Mouse (Mus musculus): ENCODE measurements around the gene AC131692.1. TPM values are rescaled to one million over a fixed set of nuclear protein-coding genes. Genes with fewer than 3 reads are reported as not detected.
"Not testable (repeated sequence)": the region's sequence is repeated elsewhere in the genome, so short reads cannot be mapped to it uniquely, and the experiment has no call there.

Gene AC131692.1
- polyA plus RNA-seq, 1 experiment from 2014 or later, result 0.48 TPM

DNA sequence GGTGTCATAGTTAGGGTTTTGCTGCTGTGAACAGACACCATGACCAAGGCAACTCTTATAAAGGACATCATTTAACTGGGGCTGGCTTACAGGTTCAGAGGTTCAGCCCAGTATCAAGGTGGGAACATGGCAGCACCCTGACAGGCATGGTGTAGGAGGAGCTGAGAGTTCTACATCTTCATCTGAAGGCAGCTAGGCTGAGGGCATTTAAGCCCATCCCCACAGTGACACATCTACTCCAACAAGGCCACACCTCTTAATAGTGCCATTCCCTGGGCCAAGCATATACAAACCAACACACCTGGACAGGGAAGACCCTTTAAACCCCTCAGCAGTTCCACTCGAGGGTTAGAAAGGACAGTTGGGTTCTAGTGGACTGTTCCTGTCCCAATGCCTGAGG, 39.0 kb downstream of the AC131692.1 start:
- Histone ChIP-seq H3K4me1 (ENCODE audit: control insufficient read depth, low read depth, low read length) (peaks cover 60% of the 10 kb centered on the region), H3K4me3 (ENCODE audit: low read depth, low read length) (peak overlapping the region; percentile 48), H3K27ac (ENCODE audit: low read length) (peak overlapping the region; percentile 97), H3K9ac (ENCODE audit: low read depth, low read length) (peak overlapping the region; percentile 59), H3K4me2 (ENCODE audit: low read depth, low read length) (peak overlapping the region; percentile 66)
- WGBS (ENCODE audit: insufficient replicate concordance), result 33% methylated on average over 1 of the region's 1 CpGs
- H3K27me3 ChIP-seq (ENCODE audit: control insufficient read depth, insufficient read depth, low read depth, low read length); H3K9me3 ChIP-seq (replicated peaks; ENCODE audit: control insufficient read depth, low read length); H3K36me3 ChIP-seq (ENCODE audit: control insufficient read depth, insufficient read depth): not testable (repeated sequence)
- ATAC-seq (ENCODE audit: low read depth), result peak; percentile 54

DNA sequence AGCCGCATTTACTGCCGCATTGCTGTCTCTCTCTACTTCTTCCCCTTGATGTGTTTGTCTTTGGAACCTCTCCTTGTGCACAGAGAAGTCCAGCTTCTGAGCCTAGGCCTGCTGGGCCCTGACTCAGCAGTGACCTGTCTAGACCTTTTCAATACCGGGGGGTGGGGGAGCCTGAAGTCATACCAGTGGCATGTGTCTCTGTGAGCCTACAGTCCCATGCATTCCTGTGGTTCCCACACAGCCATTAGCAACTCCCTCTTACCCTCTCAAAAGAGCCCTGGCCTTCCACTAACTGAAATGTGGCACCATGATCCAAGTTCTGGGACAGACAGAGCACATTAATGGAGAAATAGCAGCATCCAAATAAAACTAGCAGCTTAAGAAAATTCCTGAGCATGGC, 42.2 kb downstream of the AC131692.1 start:
- no peaks in the 10 kb centered on the region for H3K27me3 ChIP-seq (ENCODE audit: control insufficient read depth, insufficient read depth, low read depth, low read length)
- H3K36me3 ChIP-seq (ENCODE audit: control insufficient read depth, insufficient read depth), result peaks cover 5% of the 10 kb centered on the region; the same call in 1 of the 2 replicates
- no peaks in the 10 kb centered on the region for H3K9me3 ChIP-seq (replicated peaks; ENCODE audit: control insufficient read depth, low read length)
- H3K4me2 ChIP-seq (ENCODE audit: low read depth, low read length), result no peak overlapping the region
- H3K9ac ChIP-seq (ENCODE audit: low read depth, low read length), result no peak overlapping the region
- ATAC-seq (ENCODE audit: low read depth), result no peak
- peak overlapping the region; percentile 27; the same call in 1 of the 2 replicates for H3K27ac ChIP-seq (ENCODE audit: low read length)
- H3K4me3 ChIP-seq (ENCODE audit: low read depth, low read length), result no peak overlapping the region
- WGBS (ENCODE audit: insufficient replicate concordance), result 80% methylated on average over 3 of the region's 3 CpGs
- peaks cover 39% of the 10 kb centered on the region for H3K4me1 ChIP-seq (ENCODE audit: control insufficient read depth, low read depth, low read length)

DNA sequence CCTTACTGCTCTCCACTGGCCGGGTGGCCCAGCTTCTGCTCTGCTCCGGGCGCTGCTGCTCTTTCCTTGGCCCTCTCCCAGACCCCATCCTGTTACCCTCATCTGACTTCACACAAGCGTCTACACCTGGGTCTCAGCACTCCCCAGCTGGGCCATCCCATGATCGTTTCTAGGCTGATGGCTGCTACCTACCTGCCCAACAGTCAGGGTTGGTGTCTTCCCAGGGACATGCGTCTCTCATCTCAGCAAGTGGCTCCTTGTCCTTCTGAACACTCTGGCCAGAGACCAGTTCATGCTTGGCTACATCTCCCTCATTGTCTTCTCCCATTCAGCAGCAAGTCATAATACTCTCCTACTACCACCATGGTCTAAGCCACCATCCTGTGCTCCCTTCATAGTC, 45.5 kb downstream of the AC131692.1 start:
- Histone ChIP-seq H3K27ac (ENCODE audit: low read length) (peak overlapping the region; percentile 26), H3K4me1 (ENCODE audit: control insufficient read depth, low read depth, low read length) (peaks cover 13% of the 10 kb centered on the region), H3K4me2 (ENCODE audit: low read depth, low read length) (peak overlapping the region; percentile 98), H3K4me3 (ENCODE audit: low read depth, low read length) (peak overlapping the region; percentile 75; the same call in 1 of the 2 replicates), H3K9ac (ENCODE audit: low read depth, low read length) (peak overlapping the region; percentile 81; the same call in 1 of the 2 replicates), H3K27me3 (ENCODE audit: control insufficient read depth, insufficient read depth, low read depth, low read length) (no peaks in the 10 kb centered on the region), H3K9me3 (replicated peaks; ENCODE audit: control insufficient read depth, low read length) (no peaks in the 10 kb centered on the region), H3K36me3 (ENCODE audit: control insufficient read depth, insufficient read depth) (peaks cover 3% of the 10 kb centered on the region; the same call in 1 of the 2 replicates)
- WGBS (ENCODE audit: insufficient replicate concordance), result 87% methylated on average over 6 of the region's 6 CpGs
- no peak for ATAC-seq (ENCODE audit: low read depth)

- 4% methylated on average over 16 of the region's 16 CpGs for WGBS (ENCODE audit: insufficient replicate concordance)
- Histone ChIP-seq H3K9me3 (replicated peaks; ENCODE audit: control insufficient read depth, low read length) (no peaks in the 10 kb centered on the region), H3K4me3 (ENCODE audit: low read depth, low read length) (peak overlapping the region; percentile 75), H3K4me1 (ENCODE audit: control insufficient read depth, low read depth, low read length) (peaks cover 13% of the 10 kb centered on the region), H3K27me3 (ENCODE audit: control insufficient read depth, insufficient read depth, low read depth, low read length) (no peaks in the 10 kb centered on the region), H3K9ac (ENCODE audit: low read depth, low read length) (peak overlapping the region; percentile 81), H3K4me2 (ENCODE audit: low read depth, low read length) (peak overlapping the region; percentile 98), H3K27ac (ENCODE audit: low read length) (peak overlapping the region; percentile 99), H3K36me3 (ENCODE audit: control insufficient read depth, insufficient read depth) (peaks cover 3% of the 10 kb centered on the region; the same call in 1 of the 2 replicates)
- no peak for ATAC-seq (ENCODE audit: low read depth)
These were observed 46.1 kb downstream of the AC131692.1 start for GRCm38 (mm10) chr19:6140374-6140677.

DNA sequence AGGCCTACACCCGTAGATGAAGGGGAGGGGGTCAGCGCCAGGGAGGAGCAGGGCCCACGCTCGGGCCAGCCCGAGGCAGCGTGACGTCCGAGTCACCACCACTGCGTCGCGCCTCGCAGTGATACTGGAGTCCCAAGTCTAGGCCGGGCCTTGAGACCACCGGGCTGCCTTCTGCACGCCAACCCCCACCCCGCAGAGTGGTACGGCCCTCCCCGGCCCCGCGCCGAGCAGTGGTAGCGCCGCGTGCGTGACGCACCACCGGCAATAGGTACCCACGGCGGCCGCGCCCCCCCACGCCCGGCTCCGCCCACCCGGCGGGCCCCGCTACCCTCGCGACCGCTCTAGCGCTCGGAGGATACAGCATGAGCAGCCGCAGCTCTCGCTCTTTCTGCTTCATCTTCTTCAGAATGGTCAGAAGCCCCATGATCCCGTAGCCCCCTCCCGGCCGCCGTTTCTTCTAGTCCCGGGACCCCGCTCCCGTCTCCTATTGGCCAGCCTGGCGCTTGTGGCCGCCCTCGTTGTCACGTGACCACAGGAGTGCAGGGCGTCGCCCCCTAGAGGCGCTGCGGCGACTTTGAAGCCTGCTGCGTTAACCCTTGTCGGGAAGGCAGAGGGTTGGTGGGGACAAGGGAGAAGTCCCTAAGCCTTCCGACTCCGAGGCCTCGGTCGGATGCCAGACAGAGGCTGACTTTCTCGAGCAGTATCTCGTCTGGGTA, 46.6 kb downstream of the AC131692.1 start, which contains the start of gene Batf2:
Batf2 (plus strand) TSS at position 306 of the 716 bp plus-strand sequence.
- peak; percentile 91 for ATAC-seq (ENCODE audit: low read depth)
- Histone ChIP-seq H3K4me2 (ENCODE audit: low read depth, low read length) (peak within 1 kb of the TSS; percentile 98), H3K9ac (ENCODE audit: low read depth, low read length) (peak within 1 kb of the TSS; percentile 81), H3K9me3 (replicated peaks; ENCODE audit: control insufficient read depth, low read length) (no peaks in the 10 kb centered on the region), H3K36me3 (ENCODE audit: control insufficient read depth, insufficient read depth) (peaks cover 3% of the 10 kb centered on the region; the same call in 1 of the 2 replicates), H3K4me1 (ENCODE audit: control insufficient read depth, low read depth, low read length) (peaks cover 13% of the 10 kb centered on the region), H3K27me3 (ENCODE audit: control insufficient read depth, insufficient read depth, low read depth, low read length) (no peaks in the 10 kb centered on the region), H3K4me3 (ENCODE audit: low read depth, low read length) (peak within 1 kb of the TSS; percentile 75), H3K27ac (ENCODE audit: low read length) (peak within 1 kb of the TSS; percentile 99)
- WGBS (ENCODE audit: insufficient replicate concordance), result under 1% methylated on average over 67 of the region's 68 CpGs

DNA sequence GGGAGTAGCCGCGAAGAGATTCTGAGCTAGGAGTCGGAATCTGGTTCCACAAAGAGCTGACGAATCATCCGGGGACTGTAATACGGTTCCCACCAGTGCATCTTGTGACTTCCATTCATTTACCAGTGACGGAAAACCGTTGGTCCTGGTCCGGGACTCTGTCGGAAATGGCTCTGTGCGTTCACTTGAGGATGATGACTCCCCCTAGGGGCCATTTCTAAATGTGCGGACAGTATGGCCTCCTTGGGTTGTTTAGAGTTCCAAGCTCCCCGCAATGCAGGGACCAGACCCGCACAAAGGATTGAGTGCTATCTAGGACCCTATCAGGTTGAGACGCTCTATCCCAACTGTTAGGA, 47.2 kb downstream of the AC131692.1 start, which contains the start of gene Arl2:
Arl2 (minus strand) TSS at position 155 of the 356 bp plus-strand sequence.
- H3K9me3 ChIP-seq (replicated peaks; ENCODE audit: control insufficient read depth, low read length), result no peaks in the 10 kb centered on the region
- H3K4me1 ChIP-seq (ENCODE audit: control insufficient read depth, low read depth, low read length), result peaks cover 13% of the 10 kb centered on the region
- peak within 1 kb of the TSS; percentile 99 for H3K27ac ChIP-seq (ENCODE audit: low read length)
- H3K4me2 ChIP-seq (ENCODE audit: low read depth, low read length), result peak within 1 kb of the TSS; percentile 98
- peaks cover 3% of the 10 kb centered on the region; the same call in 1 of the 2 replicates for H3K36me3 ChIP-seq (ENCODE audit: control insufficient read depth, insufficient read depth)
- H3K27me3 ChIP-seq (ENCODE audit: control insufficient read depth, insufficient read depth, low read depth, low read length), result no peaks in the 10 kb centered on the region
- H3K9ac ChIP-seq (ENCODE audit: low read depth, low read length), result peak within 1 kb of the TSS; percentile 81
- under 1% methylated on average over 15 of the region's 15 CpGs for WGBS (ENCODE audit: insufficient replicate concordance)
- peak; percentile 67 for ATAC-seq (ENCODE audit: low read depth)
- peak within 1 kb of the TSS; percentile 75 for H3K4me3 ChIP-seq (ENCODE audit: low read depth, low read length)

DNA sequence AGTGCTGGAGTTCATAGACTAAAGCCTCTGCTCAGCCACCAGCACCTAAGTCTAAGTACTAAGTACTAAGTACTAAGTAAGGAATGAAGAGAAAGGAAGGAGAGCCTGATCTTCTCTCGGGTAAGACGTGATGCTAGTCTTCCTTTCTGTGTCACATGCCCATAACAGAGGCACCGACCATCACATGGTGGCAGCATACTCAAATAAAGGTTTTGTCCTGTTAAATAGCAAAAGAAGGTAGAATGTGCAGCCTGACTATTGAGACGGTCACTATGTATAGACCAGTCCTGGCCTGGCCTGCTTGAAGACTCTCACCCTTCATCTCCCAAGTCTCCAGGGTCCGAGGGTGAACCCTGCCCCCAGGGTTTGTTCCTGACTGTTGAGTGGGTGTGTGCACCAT, 50.6 kb downstream of the AC131692.1 start:
- Histone ChIP-seq H3K27me3 (ENCODE audit: control insufficient read depth, insufficient read depth, low read depth, low read length) (no peaks in the 10 kb centered on the region), H3K4me3 (ENCODE audit: low read depth, low read length) (no peak overlapping the region), H3K9me3 (replicated peaks; ENCODE audit: control insufficient read depth, low read length) (no peaks in the 10 kb centered on the region), H3K27ac (ENCODE audit: low read length) (no peak overlapping the region), H3K4me2 (ENCODE audit: low read depth, low read length) (no peak overlapping the region), H3K36me3 (ENCODE audit: control insufficient read depth, insufficient read depth) (no peaks in the 10 kb centered on the region), H3K9ac (ENCODE audit: low read depth, low read length) (no peak overlapping the region), H3K4me1 (ENCODE audit: control insufficient read depth, low read depth, low read length) (peaks cover 10% of the 10 kb centered on the region)
- WGBS (ENCODE audit: insufficient replicate concordance), result 53% methylated on average over 5 of the region's 5 CpGs
- ATAC-seq (ENCODE audit: low read depth), result no peak

Small RNAs within 50 kb of the gene (microRNA-seq; reads per million reads assigned to microRNA genes)
- gene Mir6988, result 0.74 reads per million

Other genes with a start within 250 kb of the AC131692.1 start
- 13.9 and 14.0 TPM in 2 replicates for gene Frmd8, start 219.1 kb upstream of the AC131692.1 start, polyA plus RNA-seq (2015; fragmentation: Nextera tagmentation; extraction: Ambion mirVana)
- 6.3 and 6.9 TPM in 2 replicates for gene Slc25a45, start 216.6 kb upstream of the AC131692.1 start, polyA plus RNA-seq (2015; fragmentation: Nextera tagmentation; extraction: Ambion mirVana)
- gene Tigd3, start 200.3 kb upstream of the AC131692.1 start, polyA plus RNA-seq (2015; fragmentation: Nextera tagmentation; extraction: Ambion mirVana), result 2.3 and 2.6 TPM in 2 replicates
- gene Dpf2, start 181.4 kb upstream of the AC131692.1 start, polyA plus RNA-seq (2015; fragmentation: Nextera tagmentation; extraction: Ambion mirVana), result 48.4 and 52.8 TPM in 2 replicates
- 2.9 and 3.6 TPM in 2 replicates for gene Cdc42ep2, start 169.6 kb upstream of the AC131692.1 start, polyA plus RNA-seq (2015; fragmentation: Nextera tagmentation; extraction: Ambion mirVana)
- gene Pola2, start 130.2 kb upstream of the AC131692.1 start, polyA plus RNA-seq (2015; fragmentation: Nextera tagmentation; extraction: Ambion mirVana), result 47.2 and 48.6 TPM in 2 replicates
- gene Slc22a20, start 108.3 kb upstream of the AC131692.1 start, polyA plus RNA-seq (2015; fragmentation: Nextera tagmentation; extraction: Ambion mirVana), result 0.06 TPM in 2 replicates
- 22.2 and 23.4 TPM in 2 replicates for gene Capn1, start 78.5 kb upstream of the AC131692.1 start, polyA plus RNA-seq (2015; fragmentation: Nextera tagmentation; extraction: Ambion mirVana)
- gene Syvn1, start 47.8 kb upstream of the AC131692.1 start, polyA plus RNA-seq (2015; fragmentation: Nextera tagmentation; extraction: Ambion mirVana), result 14.4 and 19.0 TPM in 2 replicates
- gene Mrpl49, start 36.6 kb upstream of the AC131692.1 start, polyA plus RNA-seq (2015; fragmentation: Nextera tagmentation; extraction: Ambion mirVana), result 37.4 and 38.5 TPM in 2 replicates
- 440 and 454 TPM in 2 replicates for gene Fau, start 36.6 kb upstream of the AC131692.1 start, polyA plus RNA-seq (2015; fragmentation: Nextera tagmentation; extraction: Ambion mirVana)
- 15.3 and 17.7 TPM in 2 replicates for gene Znhit2, start 33.2 kb upstream of the AC131692.1 start, polyA plus RNA-seq (2015; fragmentation: Nextera tagmentation; extraction: Ambion mirVana)
- 48.0 and 53.7 TPM in 2 replicates for gene Tm7sf2, start 26.0 kb upstream of the AC131692.1 start, polyA plus RNA-seq (2015; fragmentation: Nextera tagmentation; extraction: Ambion mirVana)
- gene Vps51, start 17.2 kb upstream of the AC131692.1 start, polyA plus RNA-seq (2015; fragmentation: Nextera tagmentation; extraction: Ambion mirVana), result 27.8 and 28.9 TPM in 2 replicates
- gene Tmem262, start 14.4 kb upstream of the AC131692.1 start, polyA plus RNA-seq (2015; fragmentation: Nextera tagmentation; extraction: Ambion mirVana), result not detected in 2 replicates
- 0.38 and 0.41 TPM in 2 replicates for gene Gm28374, start 12.2 kb upstream of the AC131692.1 start, polyA plus RNA-seq (2015; fragmentation: Nextera tagmentation; extraction: Ambion mirVana)
- gene Zfpl1, start 9.5 kb upstream of the AC131692.1 start, polyA plus RNA-seq (2015; fragmentation: Nextera tagmentation; extraction: Ambion mirVana), result 19.2 and 21.8 TPM in 2 replicates
- gene Cdca5, start 9.4 kb upstream of the AC131692.1 start, polyA plus RNA-seq (2015; fragmentation: Nextera tagmentation; extraction: Ambion mirVana), result 28.9 and 32.5 TPM in 2 replicates
- gene Naaladl1, start 11.4 kb downstream of the AC131692.1 start, polyA plus RNA-seq (2015; fragmentation: Nextera tagmentation; extraction: Ambion mirVana), result 2.5 TPM in 2 replicates
- gene Sac3d1, start 24.2 kb downstream of the AC131692.1 start, polyA plus RNA-seq (2015; fragmentation: Nextera tagmentation; extraction: Ambion mirVana), result 16.5 and 16.8 TPM in 2 replicates
- 54.8 and 61.2 TPM in 2 replicates for gene Snx15, start 33.9 kb downstream of the AC131692.1 start, polyA plus RNA-seq (2015; fragmentation: Nextera tagmentation; extraction: Ambion mirVana)
- 0.09 and 0.66 TPM in 2 replicates for gene Batf2, start 46.6 kb downstream of the AC131692.1 start, polyA plus RNA-seq (2015; fragmentation: Nextera tagmentation; extraction: Ambion mirVana)
- 23.5 and 25.1 TPM in 2 replicates for gene Arl2, start 47.1 kb downstream of the AC131692.1 start, polyA plus RNA-seq (2015; fragmentation: Nextera tagmentation; extraction: Ambion mirVana)
- not detected in 2 replicates for gene Majin, start 90.0 kb downstream of the AC131692.1 start, polyA plus RNA-seq (2015; fragmentation: Nextera tagmentation; extraction: Ambion mirVana)
- gene Gpha2, start 132.0 kb downstream of the AC131692.1 start, polyA plus RNA-seq (2015; fragmentation: Nextera tagmentation; extraction: Ambion mirVana), result not detected in 2 replicates
- 3.5 and 3.7 TPM in 2 replicates for gene Ppp2r5b, start 141.5 kb downstream of the AC131692.1 start, polyA plus RNA-seq (2015; fragmentation: Nextera tagmentation; extraction: Ambion mirVana)
- 4.9 and 6.1 TPM in 2 replicates for gene Atg2a, start 147.2 kb downstream of the AC131692.1 start, polyA plus RNA-seq (2015; fragmentation: Nextera tagmentation; extraction: Ambion mirVana)
- gene Ehd1, start 182.3 kb downstream of the AC131692.1 start, polyA plus RNA-seq (2015; fragmentation: Nextera tagmentation; extraction: Ambion mirVana), result 62.1 and 68.6 TPM in 2 replicates
- 0.34 and 0.40 TPM in 2 replicates for gene Cdc42bpg, start 212.0 kb downstream of the AC131692.1 start, polyA plus RNA-seq (2015; fragmentation: Nextera tagmentation; extraction: Ambion mirVana)
- 19.5 and 21.0 TPM in 2 replicates for gene Men1, start 240.6 kb downstream of the AC131692.1 start, polyA plus RNA-seq (2015; fragmentation: Nextera tagmentation; extraction: Ambion mirVana)
- gene Map4k2, start 246.7 kb downstream of the AC131692.1 start, polyA plus RNA-seq (2015; fragmentation: Nextera tagmentation; extraction: Ambion mirVana), result 8.2 and 8.6 TPM in 2 replicates